Comparison of ENCODE assay signal across 9 mouse cellular contexts in the genomic region with DNA sequence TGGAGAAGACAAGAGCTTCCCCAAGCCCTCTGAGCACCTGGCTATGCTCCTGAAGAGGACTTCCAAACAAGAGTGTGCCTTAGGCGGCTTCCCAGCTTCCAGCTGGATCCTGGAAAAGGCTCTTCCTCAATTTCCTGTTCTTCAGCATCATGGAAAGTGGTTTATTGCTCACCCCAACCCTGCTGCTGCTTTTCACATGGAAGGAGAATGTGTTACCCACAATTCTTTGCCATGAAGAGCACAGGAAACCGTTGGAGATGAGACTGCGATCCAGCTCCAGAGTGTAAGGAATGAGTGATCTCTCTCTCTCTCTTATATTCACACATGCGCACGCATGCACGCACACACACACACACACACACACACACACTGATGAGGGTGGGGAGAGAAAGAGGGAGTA.
DNase-seq lines count a peak whose midpoint lies in the region; ATAC-seq and TF ChIP-seq lines count a peak whose summit lies in the region.
"Had no signal": no experiment of that assay in that cellular context is flagged by ENCODE, and none has a peak within 500 bp of the region (broad histone marks: within the 10 kb centered on the region; RNA-seq: fewer than 3 reads in every experiment).

No protein-coding gene starts in this region.

- DNase-seq in lung, postnatal 0 days (ENCODE audit: low spot score), result peak; percentile 71
- DNase-seq in lung, postnatal 25 days (ENCODE audit: low spot score), result no peak
- peak; percentile 32 for DNase-seq in gastrocnemius, postnatal 25 days
- no peak for DNase-seq in spleen, adult 12 weeks (ENCODE audit: low spot score)
- no peak for DNase-seq in adrenal gland, postnatal 14 days
- no peak for DNase-seq in cerebellum, adult 18-20 months

- 51% methylated on average over 6 of the region's 6 CpGs for WGBS in lung, postnatal 0 days
- WGBS in intestine, postnatal 0 days, result 69% methylated on average over 6 of the region's 6 CpGs
- 63% methylated on average over 6 of the region's 6 CpGs for WGBS in stomach, embryonic 15.5 days

- no peaks in the 10 kb centered on the region for H3K27me3 ChIP-seq in lung, postnatal 0 days (replicated peaks; ENCODE audit: insufficient read depth, low read length)
- H3K27me3 ChIP-seq in intestine, postnatal 0 days (replicated peaks; ENCODE audit: control insufficient read depth, insufficient read depth, low read length), result no peaks in the 10 kb centered on the region
- no peaks in the 10 kb centered on the region for H3K27me3 ChIP-seq in stomach, embryonic 15.5 days (replicated peaks)

- peak; percentile 6 for ATAC-seq in lung, postnatal 0 days
- ATAC-seq in intestine, postnatal 0 days, result 0 out of 2 replicates have a peak, but pooled peaks have one; percentile 22
- peak; percentile 29 for ATAC-seq in stomach, embryonic 15.5 days (ENCODE audit: insufficient read depth, low FRiP score, low read depth)

- H3K4me2 ChIP-seq in lung, postnatal 0 days (replicated peaks; ENCODE audit: low read depth, low read length), result no peak overlapping the region
- H3K4me2 ChIP-seq in intestine, postnatal 0 days (replicated peaks; ENCODE audit: low read depth), result no peak overlapping the region
- H3K4me2 ChIP-seq in stomach, embryonic 15.5 days, result no peak overlapping the region

- no peak overlapping the region for H3K4me3 ChIP-seq in lung, postnatal 0 days (ENCODE audit: low read depth, low read length)
- no peak overlapping the region for H3K4me3 ChIP-seq in intestine, postnatal 0 days (ENCODE audit: low read depth, low read length)
- H3K4me3 ChIP-seq in stomach, embryonic 15.5 days (replicated peaks), result no peak overlapping the region

- H3K36me3 ChIP-seq in lung, postnatal 0 days (ENCODE audit: insufficient read depth, low read length), result no peaks in the 10 kb centered on the region
- H3K36me3 ChIP-seq in intestine, postnatal 0 days (ENCODE audit: control insufficient read depth, insufficient read depth), result no peaks in the 10 kb centered on the region
- H3K36me3 ChIP-seq in stomach, embryonic 15.5 days, result no peaks in the 10 kb centered on the region
- H3K36me3 ChIP-seq: G1E had no signal

- peak overlapping the region; percentile 94 for H3K27ac ChIP-seq in lung, postnatal 0 days (ENCODE audit: low read length)
- H3K27ac ChIP-seq in intestine, postnatal 0 days (ENCODE audit: low read depth, low read length), result peak overlapping the region; percentile 35; the same call in 1 of the 2 replicates
- H3K27ac ChIP-seq in stomach, embryonic 15.5 days, result peak overlapping the region; percentile 91

- H3K4me1 ChIP-seq in lung, postnatal 0 days (ENCODE audit: insufficient read depth, low read depth, low read length), result peaks cover 10% of the 10 kb centered on the region
- 0 out of 2 replicates have a peak, but pooled peaks cover 6% of the 10 kb centered on the region for H3K4me1 ChIP-seq in intestine, postnatal 0 days (replicated peaks; ENCODE audit: control insufficient read depth, insufficient read depth, low read length)
- H3K4me1 ChIP-seq in stomach, embryonic 15.5 days, result peaks cover 14% of the 10 kb centered on the region; the same call in 1 of the 2 replicates

- TF ChIP-seq CTCF in lung, postnatal 0 days (IDR thresholded peaks at IDR 0.05), result no peak
- no peak for TF ChIP-seq CTCF in intestine, postnatal 0 days (IDR thresholded peaks at IDR 0.05; ENCODE audit: low read depth)

- TF ChIP-seq EP300 in lung, postnatal 0 days (IDR thresholded peaks at IDR 0.05), result no peak

- no peak overlapping the region for H3K9ac ChIP-seq in lung, postnatal 0 days (replicated peaks; ENCODE audit: low read depth)
- no peak overlapping the region for H3K9ac ChIP-seq in intestine, postnatal 0 days (ENCODE audit: low read depth, low read length)
- no peak overlapping the region for H3K9ac ChIP-seq in stomach, embryonic 15.5 days

- H3K9me3 ChIP-seq in lung, postnatal 0 days (ENCODE audit: low read length), result no peaks in the 10 kb centered on the region
- no peaks in the 10 kb centered on the region for H3K9me3 ChIP-seq in intestine, postnatal 0 days (ENCODE audit: control insufficient read depth)
- H3K9me3 ChIP-seq in stomach, embryonic 15.5 days, result no peaks in the 10 kb centered on the region
- H3K9me3 ChIP-seq: G1E had no signal

Comparison
In these comparisons a context has a peak if more than half of its experiments do, and no peak if none do; other contexts are left out.
1. DNase-seq: peak in lung, postnatal 0 days (single experiment) and gastrocnemius, postnatal 25 days (single experiment); none in lung, postnatal 25 days (single experiment), spleen, adult 12 weeks (single experiment), adrenal gland, postnatal 14 days (single experiment) and cerebellum, adult 18-20 months (0 of 2).
2. H3K27ac ChIP-seq: peak in every context shown above with its lines; median percentile 94 in lung, postnatal 0 days; 91 in stomach, embryonic 15.5 days; 35 in intestine, postnatal 0 days.
3. Peak in every context shown above with its lines, with median percentiles within 50 percentile points of each other: ATAC-seq.